24 mouse cellular contexts compared by ENCODE assay signal in the genomic region with DNA sequence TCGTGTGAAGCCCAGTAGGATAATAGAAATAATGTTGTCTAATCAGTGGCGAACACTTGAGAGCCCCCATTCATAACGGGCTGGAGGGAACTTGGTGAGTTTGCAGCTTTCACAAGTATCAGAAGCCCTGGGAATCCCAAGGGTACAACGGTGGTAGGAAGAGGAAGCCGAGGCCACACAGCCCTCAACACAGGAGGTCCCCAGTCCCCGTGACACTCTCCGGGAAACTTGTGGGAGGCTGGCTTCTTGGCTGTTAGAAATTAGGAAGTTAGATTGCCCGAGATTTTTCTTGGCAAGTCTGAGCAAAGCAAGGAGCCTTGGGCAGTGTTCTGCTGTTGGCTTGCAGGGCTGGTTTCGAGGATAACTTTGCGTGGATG.
DNase-seq lines count a peak whose midpoint lies in the region; ATAC-seq lines count a peak whose summit lies in the region.
"Had no signal": no experiment of that assay in that cellular context is flagged by ENCODE, and none has a peak within 500 bp of the region (broad histone marks: within the 10 kb centered on the region; RNA-seq: fewer than 3 reads in every experiment).

No protein-coding gene starts in this region.

- H3K27ac ChIP-seq in limb, embryonic 13.5 days = peak overlapping the region; percentile 72
- H3K27ac ChIP-seq: embryonic facial prominence, embryonic 15.5 days; forebrain, embryonic 15.5 days; kidney, embryonic 15.5 days; midbrain, embryonic 13.5 days; neural tube, embryonic 12.5 days; stomach, postnatal 0 days had no signal

- DNase-seq in monocyte, adult 2 months (ENCODE audit: low read depth in 1 of 2, low spot score in 2 of 2) = peak; percentile 5 to 22
- DNase-seq in frontal cortex, postnatal 25 days (ENCODE audit: low spot score in 2 of 2) = no peak
- no peak for DNase-seq in cerebellum, postnatal 25 days
- DNase-seq: adrenal gland, postnatal 10 days; cerebellum, adult 11 months; cerebellum, adult 9-11 months; gastrocnemius, postnatal 25 days; kidney, postnatal 36 days; layer of hippocampus, postnatal 36 days; right cerebral cortex, postnatal 14 days; thymus, adult 2 months had no signal

- no peak overlapping the region for H3K9ac ChIP-seq in limb, embryonic 13.5 days
- H3K9ac ChIP-seq: embryonic facial prominence, embryonic 15.5 days; forebrain, embryonic 15.5 days; kidney, embryonic 15.5 days; midbrain, embryonic 13.5 days; neural tube, embryonic 12.5 days had no signal

- H3K9me3 ChIP-seq in limb, embryonic 13.5 days = no peaks in the 10 kb centered on the region
- H3K9me3 ChIP-seq: embryonic facial prominence, embryonic 15.5 days; forebrain, embryonic 15.5 days; kidney, embryonic 15.5 days; midbrain, embryonic 13.5 days; neural tube, embryonic 12.5 days had no signal

- peaks cover 50% of the 10 kb centered on the region for H3K27me3 ChIP-seq in limb, embryonic 13.5 days
- H3K27me3 ChIP-seq: embryonic facial prominence, embryonic 15.5 days; forebrain, embryonic 15.5 days; kidney, embryonic 15.5 days; neural tube, embryonic 12.5 days had no signal

- ATAC-seq in monocyte, adult 5-6 weeks (replicated peaks; ENCODE audit: insufficient number of reproducible peaks, low FRiP score, low TSS enrichment, poor library complexity, severe bottlenecking) = no peak
- peak; percentile 94 for ATAC-seq in granulocyte monocyte progenitor cell, adult 5-6 weeks (replicated peaks; ENCODE audit: poor library complexity, severe bottlenecking)
- ATAC-seq in limb, embryonic 13.5 days (ENCODE audit: low FRiP score, low read depth) = 0 out of 2 replicates have a peak, but pooled peaks have one; percentile 58
- no peak for ATAC-seq in erythroid progenitor cell, adult 5-6 weeks (replicated peaks; ENCODE audit: low FRiP score, poor library complexity, severe bottlenecking)
- ATAC-seq: forebrain, embryonic 15.5 days; intestine, postnatal 0 days; lung, postnatal 0 days; midbrain, embryonic 13.5 days had no signal

- no peaks in the 10 kb centered on the region for H3K36me3 ChIP-seq in limb, embryonic 13.5 days
- H3K36me3 ChIP-seq: embryonic facial prominence, embryonic 15.5 days; forebrain, embryonic 15.5 days; kidney, embryonic 15.5 days; midbrain, embryonic 13.5 days; neural tube, embryonic 12.5 days had no signal

- H3K4me2 ChIP-seq in limb, embryonic 13.5 days (replicated peaks) = peak overlapping the region; percentile 36
- H3K4me2 ChIP-seq: embryonic facial prominence, embryonic 15.5 days; forebrain, embryonic 15.5 days; kidney, embryonic 15.5 days; midbrain, embryonic 13.5 days; neural tube, embryonic 12.5 days had no signal

- no peak overlapping the region for H3K4me3 ChIP-seq in limb, embryonic 13.5 days
- H3K4me3 ChIP-seq: embryonic facial prominence, embryonic 15.5 days; forebrain, embryonic 15.5 days; kidney, embryonic 15.5 days; midbrain, embryonic 13.5 days; neural tube, embryonic 12.5 days had no signal

- peaks cover 47% of the 10 kb centered on the region for H3K4me1 ChIP-seq in limb, embryonic 13.5 days
- H3K4me1 ChIP-seq: megakaryocyte, embryonic 14.5 days had no signal

- 29% methylated on average over 10 of the region's 10 CpGs for WGBS in limb, embryonic 13.5 days

Comparison
In these comparisons a context has a peak if more than half of its experiments do, and no peak if none do; other contexts are left out.
1. DNase-seq: peak in monocyte, adult 2 months (2 of 2); none in frontal cortex, postnatal 25 days (0 of 2) and cerebellum, postnatal 25 days (0 of 2).
2. ATAC-seq: peak in granulocyte monocyte progenitor cell, adult 5-6 weeks (single experiment) and limb, embryonic 13.5 days (single experiment); none in monocyte, adult 5-6 weeks (single experiment) and erythroid progenitor cell, adult 5-6 weeks (single experiment).